Mouse (Mus musculus): ENCODE results near the gene 5031439G07Rik.

- TF ChIP-seq POLR2A (IDR thresholded peaks at IDR 0.05; ENCODE audit: control insufficient read depth in 1 of 2, insufficient read depth in 1 of 2, low read depth in 1 of 2, low read length in 2 of 2, poor library complexity in 1 of 2) (no peak), BHLHE40 (IDR thresholded peaks at IDR 0.05; ENCODE audit: borderline replicate concordance, low read depth, low read length) (no peak), MAX (IDR thresholded peaks at IDR 0.05; ENCODE audit: low read length) (no peak), CHD1 (IDR thresholded peaks at IDR 0.05; ENCODE audit: low read depth, low read length) (no peak), CTCF (IDR thresholded peaks at IDR 0.05 in 2 of 3, conservative IDR thresholded peaks at IDR 0.05 in 1 of 3; ENCODE audit: control insufficient read depth in 1 of 3, insufficient read depth in 1 of 3, low read depth in 2 of 3, low read length in 3 of 3, poor library complexity in 1 of 3, severe bottlenecking in 1 of 3) (no peak), USF1 (IDR thresholded peaks at IDR 0.05; ENCODE audit: low read depth, low read length) (no peak), CHD2 (IDR thresholded peaks at IDR 0.05; ENCODE audit: low read length) (no peak), GATA1 (IDR thresholded peaks at IDR 0.05; ENCODE audit: low read depth, low read length) (no peak), KAT2A (conservative IDR thresholded peaks at IDR 0.05; ENCODE audit: low read depth, low read length) (no peak), JUND (IDR thresholded peaks at IDR 0.05; ENCODE audit: low read depth, low read length) (no peak), EP300 (IDR thresholded peaks at IDR 0.05; ENCODE audit: low read depth in 1 of 2, low read length in 2 of 2) (no peak), UBTF (IDR thresholded peaks at IDR 0.05; ENCODE audit: borderline replicate concordance, insufficient read depth, low read depth, low read length) (no peak), HCFC1 (IDR thresholded peaks at IDR 0.05; ENCODE audit: low read depth, low read length) (no peak)
Observed at GRCm38 (mm10) chr15:84964771-84965170, 23.6 kb downstream of the 5031439G07Rik start.

Measured in MEL (cell line).